Mouse (Mus musculus): Measurements from ENCODE around the gene Mroh2a.

Mroh2a gene

DNA sequence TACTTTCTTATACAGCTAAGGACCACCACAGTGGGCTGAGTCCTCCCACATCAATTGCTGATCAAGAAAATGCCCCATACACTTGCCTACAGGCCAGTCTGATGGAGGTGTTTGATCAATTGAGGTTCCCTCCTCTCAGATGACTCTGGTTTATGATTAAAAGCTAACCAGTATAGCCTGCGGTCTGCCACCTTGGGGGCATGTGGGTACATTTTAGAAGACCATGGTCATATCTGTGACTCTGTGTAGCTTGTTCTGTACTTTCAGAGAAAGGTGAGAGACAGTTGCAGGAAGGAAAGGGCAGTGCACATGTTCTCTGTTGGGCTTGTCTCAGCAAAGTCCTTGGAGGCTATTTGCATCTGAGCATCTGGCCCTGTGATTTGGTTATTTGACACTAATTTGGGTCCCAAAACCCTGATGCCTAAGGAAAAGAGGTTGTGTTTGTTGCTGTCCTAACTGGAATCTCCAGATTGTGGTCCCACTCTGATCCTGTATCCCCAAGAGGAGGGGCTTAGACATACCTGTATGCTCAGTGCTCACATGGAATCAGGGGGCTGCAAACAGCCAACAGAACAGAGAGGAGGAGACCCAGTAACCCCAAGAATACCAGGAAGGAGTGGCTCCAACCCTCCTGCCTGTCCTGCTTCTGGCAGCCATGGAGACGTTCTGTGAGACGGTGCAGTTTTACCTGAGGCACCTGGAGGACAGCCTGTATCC is 6.0 kb downstream of the Mroh2a start:
- in situ Hi-C loops (cut with MboI; ENCODE audit: low pct_unique_long_range_greater_than_20kb in 1 of 2, low sequenced_read_pairs in 2 of 2, unreplicated experiment in 1 of 2): no loop called here

DNA sequence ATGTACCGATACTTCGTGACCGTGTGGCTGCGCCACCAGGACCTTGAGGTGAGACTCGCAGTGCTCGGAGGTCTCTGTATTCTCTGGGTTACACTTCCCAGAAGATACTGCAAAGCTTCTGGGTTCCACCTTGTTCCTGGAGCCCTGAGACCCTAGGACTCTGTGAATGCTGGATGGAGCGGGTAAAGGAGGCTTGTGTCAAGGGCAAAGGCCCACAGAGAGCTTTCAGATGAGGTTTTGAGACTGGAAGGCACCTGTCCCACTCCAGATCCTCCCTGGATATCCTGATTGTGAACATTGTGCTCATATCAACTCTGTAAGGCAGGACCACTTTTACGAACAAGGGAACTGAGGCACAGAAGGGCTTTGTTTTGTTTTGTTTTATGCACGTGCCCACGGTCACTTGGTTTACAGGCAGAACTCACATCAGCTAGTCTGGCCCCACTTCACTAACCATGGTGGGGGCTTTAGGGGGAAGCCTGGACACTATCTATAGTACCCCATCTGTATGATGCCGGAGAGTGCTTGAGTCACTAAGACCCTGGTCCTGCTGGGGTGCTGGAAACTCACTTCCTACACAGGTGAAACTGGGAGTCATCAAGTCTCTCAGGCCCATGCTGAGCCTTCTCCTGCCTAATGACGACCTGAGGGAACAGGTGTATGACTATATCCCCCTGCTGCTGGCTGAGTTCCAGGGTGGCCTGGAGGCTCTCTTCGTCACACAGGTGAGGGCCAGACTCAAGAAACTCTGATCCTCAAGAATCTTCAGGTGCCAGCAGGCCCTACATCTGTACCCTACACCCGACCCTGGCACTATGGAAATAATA is 6.8 kb downstream of the Mroh2a start:
- in situ Hi-C loops (cut with MboI; ENCODE audit: low pct_unique_long_range_greater_than_20kb in 1 of 2, low sequenced_read_pairs in 2 of 2, unreplicated experiment in 1 of 2): no loop called here

DNA sequence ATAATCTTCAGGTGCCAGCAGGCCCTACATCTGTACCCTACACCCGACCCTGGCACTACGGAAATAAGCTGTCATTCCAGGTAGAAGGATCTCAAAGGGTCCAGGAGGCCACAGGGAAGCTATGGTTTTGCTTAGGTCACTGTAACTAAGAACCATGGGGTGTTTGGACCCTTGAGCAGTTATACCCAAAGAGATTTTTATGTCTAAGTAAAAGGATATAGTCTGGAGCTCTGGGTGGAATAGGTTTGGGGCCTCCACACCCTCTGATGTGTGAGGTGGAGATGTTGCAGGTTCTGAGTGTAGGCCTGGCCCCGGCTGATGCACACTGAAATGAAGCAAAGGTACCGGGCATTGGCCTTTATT is 7.4 kb downstream of the Mroh2a start:
- in situ Hi-C loops (cut with MboI; ENCODE audit: low pct_unique_long_range_greater_than_20kb in 1 of 2, low sequenced_read_pairs in 2 of 2, unreplicated experiment in 1 of 2): no loop called here

DNA sequence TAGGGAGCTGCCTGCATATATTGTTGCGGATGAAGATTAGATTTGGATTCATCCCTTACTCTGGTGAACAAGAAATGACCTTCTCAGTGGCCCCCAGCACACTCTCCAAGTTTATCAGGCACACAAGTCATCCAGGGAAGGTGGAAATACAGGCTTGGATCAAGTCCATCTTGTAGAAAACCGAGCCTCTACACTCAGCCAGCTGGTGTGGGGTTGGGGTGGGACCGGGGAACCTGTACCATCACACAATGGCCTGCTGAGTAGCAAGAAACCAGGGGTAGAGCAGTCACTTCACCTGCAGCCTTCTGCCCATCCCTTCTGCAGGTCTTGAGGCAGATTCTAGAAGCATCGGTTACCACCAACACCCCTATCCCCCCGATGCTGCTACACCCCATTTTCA is 7.9 kb downstream of the Mroh2a start:
- in situ Hi-C loops (cut with MboI; ENCODE audit: low pct_unique_long_range_greater_than_20kb in 1 of 2, low sequenced_read_pairs in 2 of 2, unreplicated experiment in 1 of 2): no loop called here

DNA sequence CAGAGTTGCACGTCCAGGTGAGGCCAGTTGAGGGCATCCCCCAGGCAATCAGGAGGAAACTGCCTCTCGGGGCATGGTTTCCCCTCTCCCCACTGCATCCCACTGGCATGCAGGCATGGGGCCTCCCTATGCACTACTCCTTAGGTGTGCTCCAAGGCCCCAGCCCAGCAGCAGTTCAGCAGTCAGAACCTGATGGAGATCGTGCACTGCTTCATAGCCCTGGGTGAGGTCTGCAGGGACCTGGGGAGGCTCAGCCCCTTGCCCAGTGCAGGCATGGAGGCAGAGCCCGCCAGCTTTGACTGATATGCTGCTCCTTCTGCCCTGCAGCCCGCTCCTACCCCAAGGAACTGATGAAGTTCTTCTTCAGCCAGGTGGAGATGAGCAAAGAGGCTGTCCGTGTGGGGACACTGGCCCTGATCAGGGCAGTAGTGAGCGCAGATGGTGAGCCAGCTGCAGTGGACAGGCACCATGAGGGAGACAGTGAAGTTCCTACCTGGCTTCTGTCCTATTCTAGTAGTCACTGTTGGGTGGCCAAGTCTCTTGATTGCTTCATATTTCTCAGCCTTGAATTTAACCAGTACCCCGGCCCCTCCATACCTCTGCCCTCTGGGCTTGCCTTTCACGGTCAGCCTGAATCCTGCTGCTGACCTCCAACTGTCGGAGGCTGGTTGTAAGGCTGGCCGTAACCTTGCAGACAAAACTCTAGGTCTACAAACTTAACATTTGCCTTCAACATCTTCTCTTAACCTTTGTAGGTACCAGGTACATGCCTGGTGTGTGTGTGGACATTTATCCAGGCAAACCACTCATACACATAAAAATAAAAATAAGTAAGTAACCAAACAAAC is 8.5 kb downstream of the Mroh2a start:
- in situ Hi-C loops (cut with MboI; ENCODE audit: low pct_unique_long_range_greater_than_20kb in 1 of 2, low sequenced_read_pairs in 2 of 2, unreplicated experiment in 1 of 2): no loop called here

DNA sequence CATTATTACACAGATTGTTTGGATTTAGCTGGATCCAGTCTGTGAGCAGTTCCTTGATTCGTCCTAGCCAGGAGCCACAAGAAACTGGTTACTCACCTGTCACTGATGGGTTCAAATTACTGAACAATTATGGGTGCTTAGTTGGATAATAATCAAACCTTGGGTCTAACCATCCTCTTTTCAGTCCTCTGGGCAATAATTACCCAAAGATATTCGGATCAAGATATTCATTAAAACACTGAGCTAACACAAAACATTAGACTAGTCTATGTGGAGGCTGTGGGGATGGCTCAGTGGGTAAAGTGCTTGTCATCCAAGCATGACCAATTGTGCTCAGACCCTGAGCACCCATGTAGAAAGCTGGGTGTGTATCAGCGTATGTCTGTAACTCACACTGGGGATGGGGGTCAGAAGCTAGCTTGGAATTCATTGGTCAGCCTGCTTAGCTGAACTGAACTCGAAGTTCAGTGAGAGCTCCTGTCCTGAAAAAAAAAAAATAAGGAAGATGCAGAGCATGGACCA is 9.2 kb downstream of the Mroh2a start:
- in situ Hi-C loops (cut with MboI; ENCODE audit: low pct_unique_long_range_greater_than_20kb in 1 of 2, low sequenced_read_pairs in 2 of 2, unreplicated experiment in 1 of 2): no loop called here

DNA sequence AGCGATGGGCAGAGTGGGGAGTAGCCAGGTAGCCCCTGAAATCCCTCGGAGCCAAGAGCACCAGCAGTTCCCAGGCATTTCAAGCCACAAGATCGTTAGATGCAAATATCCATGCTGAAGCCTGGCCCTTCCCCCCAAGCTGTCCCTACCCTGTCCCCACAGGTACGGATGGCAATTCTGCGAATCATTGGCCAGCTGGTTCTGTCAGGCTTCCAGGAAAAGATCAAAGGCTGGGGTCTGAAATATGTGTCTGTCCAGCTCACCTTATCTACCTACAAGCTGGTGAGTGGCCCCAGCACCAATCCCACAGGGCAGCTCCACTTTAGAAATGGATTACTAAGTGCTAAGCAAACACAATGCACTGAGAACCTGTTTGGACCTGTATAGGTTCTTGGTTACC is 10.5 kb downstream of the Mroh2a start:
- in situ Hi-C loops (cut with MboI; ENCODE audit: low pct_unique_long_range_greater_than_20kb in 1 of 2, low sequenced_read_pairs in 2 of 2, unreplicated experiment in 1 of 2): no loop called here

DNA sequence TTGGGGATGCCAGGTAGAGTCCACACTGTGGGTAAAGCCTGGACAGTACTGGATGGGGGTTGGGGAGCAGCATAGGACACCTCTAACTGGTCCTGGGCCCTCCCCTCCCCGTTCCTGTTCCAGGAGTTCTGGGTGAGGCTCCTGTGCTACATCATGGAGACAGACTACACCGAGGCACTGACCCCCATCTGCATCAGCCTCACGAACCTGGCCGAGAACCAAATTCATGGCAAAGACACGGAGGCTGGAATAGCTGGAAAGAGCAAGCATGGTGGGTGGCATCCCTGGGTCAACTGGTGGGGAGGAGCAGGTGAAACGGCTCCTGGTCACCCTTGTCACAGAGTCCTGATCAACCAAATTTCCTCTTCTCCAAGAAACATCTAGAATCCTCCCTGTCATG is 12.0 kb downstream of the Mroh2a start:
- in situ Hi-C loops (cut with MboI; ENCODE audit: low pct_unique_long_range_greater_than_20kb in 1 of 2, low sequenced_read_pairs in 2 of 2, unreplicated experiment in 1 of 2): no loop called here

DNA sequence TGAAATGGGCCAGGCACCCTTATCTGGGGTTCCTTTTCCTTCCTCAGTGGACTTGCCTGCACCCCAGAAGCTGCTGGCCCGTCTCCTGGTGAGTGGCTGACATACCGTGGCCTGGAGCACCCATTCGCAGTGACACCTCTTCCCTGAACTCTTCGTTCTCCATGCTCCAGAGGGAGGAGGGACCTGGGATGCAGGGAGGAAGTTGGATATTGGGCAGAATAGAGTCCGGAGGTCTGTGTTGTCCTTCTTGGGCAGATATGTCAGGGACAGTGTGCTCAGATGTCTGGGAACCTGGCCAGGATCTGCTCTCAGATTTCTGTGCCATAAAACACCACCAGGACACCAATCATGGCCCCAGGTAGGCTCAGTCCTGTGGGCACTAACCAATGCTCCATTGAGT is 13.3 kb downstream of the Mroh2a start:
- in situ Hi-C loops (cut with MboI; ENCODE audit: low pct_unique_long_range_greater_than_20kb in 1 of 2, low sequenced_read_pairs in 2 of 2, unreplicated experiment in 1 of 2): no loop called here

DNA sequence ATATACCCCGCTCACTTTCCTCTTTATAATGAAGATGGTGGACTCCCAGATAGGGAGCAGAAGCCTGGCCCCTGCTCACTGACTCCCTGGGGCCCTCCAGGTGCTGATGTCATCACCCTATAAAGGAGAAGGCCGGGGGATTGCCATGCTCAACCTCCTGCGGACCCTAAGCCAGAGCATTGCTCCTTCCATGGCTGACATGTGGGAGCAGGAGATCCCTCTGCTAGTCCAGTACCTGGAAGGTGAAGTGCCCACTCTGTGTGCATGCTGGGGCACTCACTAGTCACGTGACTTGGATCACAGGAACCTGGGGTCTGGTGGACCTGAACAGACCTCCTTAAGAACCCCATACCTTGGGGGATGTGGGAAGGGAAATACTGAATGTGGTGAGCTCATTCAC is 13.8 kb downstream of the Mroh2a start:
- in situ Hi-C loops (cut with MboI; ENCODE audit: low pct_unique_long_range_greater_than_20kb in 1 of 2, low sequenced_read_pairs in 2 of 2, unreplicated experiment in 1 of 2): no loop called here

DNA sequence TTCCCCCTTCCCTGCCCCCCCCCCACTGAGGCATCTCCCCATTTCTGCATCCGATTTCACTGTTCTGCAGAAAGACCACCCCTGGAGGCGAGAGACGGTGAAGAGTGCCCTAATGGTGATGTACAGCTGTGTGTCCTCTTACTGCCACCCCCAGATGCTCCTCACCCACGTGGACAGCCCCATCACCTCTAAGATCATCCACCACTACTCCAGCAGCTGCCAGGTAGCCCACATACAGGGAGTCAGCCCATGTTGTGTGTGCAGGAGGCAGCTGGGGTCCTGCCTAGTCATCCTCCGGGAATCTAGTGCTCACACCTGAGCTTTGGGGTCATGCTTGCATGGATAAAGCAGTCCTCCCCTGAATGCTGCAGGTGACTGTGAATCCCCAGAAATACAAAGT is 17.1 kb downstream of the Mroh2a start:
- in situ Hi-C loops (cut with MboI; ENCODE audit: low pct_unique_long_range_greater_than_20kb in 1 of 2, low sequenced_read_pairs in 2 of 2, unreplicated experiment in 1 of 2): no loop called here

DNA sequence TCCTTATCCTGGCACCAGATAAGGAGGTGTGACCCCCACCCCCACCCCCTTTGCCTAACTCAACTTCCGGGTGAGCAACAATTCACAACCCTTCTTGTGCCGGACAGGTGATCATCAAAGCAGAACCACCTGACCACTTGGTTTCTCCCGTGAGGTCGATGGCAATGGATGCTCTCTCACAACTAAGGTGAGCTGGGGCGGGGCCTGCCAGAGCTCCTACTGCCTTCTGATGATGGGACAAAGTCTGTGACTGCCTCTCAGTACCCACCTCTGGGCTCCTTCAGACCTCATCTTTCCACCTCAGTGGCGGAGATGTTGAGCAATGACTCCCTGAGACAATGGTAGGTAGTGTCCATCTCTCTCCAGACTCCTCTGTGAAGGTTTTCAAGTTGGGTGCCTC is 19.1 kb downstream of the Mroh2a start:
- in situ Hi-C loops (cut with MboI; ENCODE audit: low pct_unique_long_range_greater_than_20kb in 1 of 2, low sequenced_read_pairs in 2 of 2, unreplicated experiment in 1 of 2): no loop called here

DNA sequence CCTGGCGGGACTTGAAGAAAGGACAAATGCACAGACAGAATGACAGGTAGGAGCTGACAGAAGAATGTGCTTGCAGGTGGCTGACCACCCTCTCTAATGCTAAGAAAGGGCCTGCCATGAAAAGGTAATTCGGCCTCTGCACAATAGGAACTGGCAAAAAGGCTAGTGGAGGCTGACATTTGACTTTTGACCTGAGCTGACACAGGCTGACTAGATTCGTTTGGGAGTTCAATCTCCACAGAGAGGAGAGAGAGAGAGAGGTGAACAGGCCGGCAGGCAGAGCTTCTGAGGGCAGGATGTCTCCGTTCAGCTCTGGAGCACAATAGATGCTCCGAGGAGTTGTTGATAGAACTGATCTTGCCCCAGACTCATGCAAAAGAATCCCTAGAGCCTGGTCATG is 19.6 kb downstream of the Mroh2a start:
- in situ Hi-C loops (cut with MboI; ENCODE audit: low pct_unique_long_range_greater_than_20kb in 1 of 2, low sequenced_read_pairs in 2 of 2, unreplicated experiment in 1 of 2): no loop called here

DNA sequence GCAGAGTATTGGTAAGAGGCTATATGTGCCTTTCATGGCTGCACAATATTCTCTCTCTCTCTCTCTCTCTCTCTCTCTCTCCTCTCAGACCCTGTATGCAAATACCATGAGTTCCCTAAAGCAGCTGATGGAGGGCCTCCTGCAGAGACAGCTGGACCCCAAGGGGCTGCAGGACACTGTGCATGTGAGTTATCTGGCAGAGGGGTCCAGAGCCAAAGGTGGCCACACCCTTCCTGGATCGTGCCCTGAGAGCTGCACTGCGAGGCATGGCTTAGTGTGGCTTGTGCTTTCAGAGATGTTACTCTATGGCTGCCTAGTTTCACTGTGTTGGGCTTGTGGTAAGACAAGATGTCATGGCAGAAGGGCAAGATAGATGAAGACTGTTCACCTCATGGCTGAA is 20.9 kb downstream of the Mroh2a start:
- in situ Hi-C loops (cut with MboI; ENCODE audit: low pct_unique_long_range_greater_than_20kb in 1 of 2, low sequenced_read_pairs in 2 of 2, unreplicated experiment in 1 of 2): no loop called here

DNA sequence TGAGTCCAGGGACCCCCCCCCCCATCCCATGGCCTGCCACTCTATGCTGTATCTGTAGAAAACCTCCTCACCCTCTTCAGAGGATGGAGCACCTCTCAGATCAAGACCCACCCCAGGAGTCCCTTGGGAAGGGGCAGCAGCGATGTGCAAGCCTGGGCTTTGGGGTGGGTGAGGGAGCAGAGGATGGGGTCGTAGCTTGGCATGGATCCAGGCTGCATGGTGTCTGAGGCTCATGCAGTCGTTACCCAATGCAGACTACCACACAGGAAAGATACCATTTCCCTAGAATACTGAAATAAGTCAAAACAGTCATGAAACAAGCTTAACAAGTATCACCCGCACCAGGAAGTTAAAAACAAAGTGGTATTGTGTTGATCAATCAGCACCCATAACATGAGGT is 21.9 kb downstream of the Mroh2a start:
- in situ Hi-C loops (cut with MboI; ENCODE audit: low pct_unique_long_range_greater_than_20kb in 1 of 2, low sequenced_read_pairs in 2 of 2, unreplicated experiment in 1 of 2): no loop called here

DNA sequence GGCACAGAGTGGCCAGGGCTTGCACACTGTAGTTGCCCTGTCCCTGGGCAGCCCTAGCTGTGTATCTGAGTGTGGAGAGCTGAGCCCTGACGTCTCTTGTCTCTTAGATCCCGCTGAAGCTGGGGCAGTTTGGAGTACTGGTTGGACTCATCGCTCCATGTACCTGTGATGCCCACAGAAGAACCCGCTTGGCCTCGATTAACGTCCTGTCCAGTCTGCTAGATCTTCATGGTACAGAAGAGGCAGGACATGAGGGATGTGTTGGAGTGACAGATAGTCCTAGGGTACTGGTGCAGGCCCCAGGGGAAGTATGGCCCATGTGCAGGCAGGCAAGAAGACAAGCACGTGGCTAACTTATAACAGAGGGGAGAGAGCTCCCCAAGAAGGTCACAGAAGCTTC is 22.8 kb downstream of the Mroh2a start:
- in situ Hi-C loops (cut with MboI; ENCODE audit: low pct_unique_long_range_greater_than_20kb in 1 of 2, low sequenced_read_pairs in 2 of 2, unreplicated experiment in 1 of 2): no loop called here

DNA sequence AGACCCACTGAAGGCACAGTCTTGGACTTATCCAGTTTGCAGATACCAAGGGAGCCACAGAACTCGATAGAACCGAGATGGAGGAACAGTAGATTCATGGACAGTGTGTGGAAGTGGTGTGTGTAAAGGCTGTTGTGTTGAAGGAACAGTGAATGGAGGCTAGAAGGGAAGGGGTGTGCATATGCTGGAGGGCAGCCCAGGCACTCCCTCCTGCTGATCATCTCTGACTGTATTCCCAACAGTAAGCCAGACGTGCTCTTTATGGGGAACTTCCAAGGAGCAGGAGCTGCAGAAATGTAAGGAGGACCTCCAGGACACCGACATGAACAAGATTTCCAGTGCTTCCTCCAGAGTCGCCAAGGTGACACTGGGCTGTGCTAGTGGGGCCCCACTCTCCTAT is 23.2 kb downstream of the Mroh2a start:
- in situ Hi-C loops (cut with MboI; ENCODE audit: low pct_unique_long_range_greater_than_20kb in 1 of 2, low sequenced_read_pairs in 2 of 2, unreplicated experiment in 1 of 2): no loop called here

DNA sequence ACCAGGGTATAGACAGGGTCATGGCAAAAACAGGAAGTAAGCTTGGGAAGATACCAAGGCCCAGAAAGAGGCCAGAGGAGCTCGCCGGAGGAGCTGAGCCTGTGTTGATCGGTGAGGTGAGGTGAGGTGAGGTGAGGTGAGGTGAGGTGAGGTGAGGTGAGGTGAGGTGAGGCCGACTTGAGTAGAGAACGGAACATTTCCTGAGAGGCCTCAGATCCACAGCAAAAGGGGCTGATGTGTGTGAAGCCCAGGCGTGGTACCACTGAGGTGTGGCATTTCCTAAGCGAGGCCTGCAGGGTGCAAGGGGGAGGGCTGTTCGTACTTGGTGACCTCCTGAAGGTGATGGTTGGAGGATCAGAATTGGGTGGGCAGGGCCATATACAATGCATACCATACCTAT is 26.3 kb downstream of the Mroh2a start:
- in situ Hi-C loops (cut with MboI; ENCODE audit: low pct_unique_long_range_greater_than_20kb in 1 of 2, low sequenced_read_pairs in 2 of 2, unreplicated experiment in 1 of 2): no loop called here

DNA sequence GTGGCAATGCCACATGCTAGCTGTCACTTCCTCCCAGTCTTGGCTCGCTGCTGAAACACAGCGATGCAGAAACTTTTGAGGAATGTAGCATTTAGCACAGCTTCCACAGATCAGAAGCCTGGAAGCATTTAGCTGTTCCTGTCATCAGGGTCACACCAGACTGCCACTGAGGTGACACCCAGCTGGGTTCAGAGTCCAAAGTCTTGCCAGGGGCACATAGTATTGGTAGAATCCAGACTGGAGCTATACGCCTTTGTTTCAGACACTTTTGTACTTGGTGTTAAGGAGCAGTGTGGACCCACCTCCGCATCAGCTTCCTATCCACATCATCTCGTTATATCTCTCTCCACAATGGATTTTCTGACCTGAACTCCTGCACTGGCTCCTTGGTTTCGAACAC is 26.8 kb downstream of the Mroh2a start:
- in situ Hi-C loops (cut with MboI; ENCODE audit: low pct_unique_long_range_greater_than_20kb in 1 of 2, low sequenced_read_pairs in 2 of 2, unreplicated experiment in 1 of 2): no loop called here

All from mouse embryonic stem cell (cell line).